Mouse (Mus musculus): Measurements from ENCODE around the gene Tarbp1. TPM values are rescaled to one million over a fixed set of nuclear protein-coding genes. Genes with fewer than 3 reads are reported as not detected.

The Tarbp1 gene
- polyA plus RNA-seq, 1 experiment, result 10.4 TPM

DNA sequence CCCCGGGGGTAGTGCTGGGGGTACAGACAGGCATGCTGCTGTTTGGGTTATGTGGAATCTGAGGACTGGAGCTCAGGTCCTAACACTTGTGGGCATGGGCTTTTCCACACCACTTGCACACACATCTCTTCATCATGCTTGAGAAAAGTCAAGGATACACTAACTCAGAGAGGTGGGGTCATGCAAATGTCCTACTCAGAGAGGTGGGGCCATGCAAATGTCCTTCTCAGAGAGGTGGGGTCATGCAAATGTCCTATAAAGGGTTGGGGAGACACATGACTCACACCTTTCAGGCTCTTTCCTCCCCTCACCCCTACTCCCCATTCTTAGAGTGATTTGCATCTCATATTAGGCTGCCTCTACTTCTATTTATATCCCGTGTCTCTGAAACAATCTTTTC is 27.9 kb upstream of the Tarbp1 start:
- no peak overlapping the region for H3K27ac ChIP-seq (ENCODE audit: control insufficient read depth, insufficient read depth, low read length)
- no peak for DNase-seq
- no peaks in the 10 kb centered on the region for H3K27me3 ChIP-seq (ENCODE audit: control insufficient read depth, insufficient read depth, low read length)
- 63% methylated on average over 2 of the region's 2 CpGs for WGBS
- H3K4me1 ChIP-seq (replicated peaks; ENCODE audit: control insufficient read depth, insufficient read depth, low read length), result peaks cover 16% of the 10 kb centered on the region
- TF ChIP-seq CTCF (IDR thresholded peaks at IDR 0.05; ENCODE audit: borderline replicate concordance, control insufficient read depth, extremely low read depth, insufficient read depth, low read length, poor library complexity), result no peak
- TF ChIP-seq POLR2A (IDR thresholded peaks at IDR 0.05; ENCODE audit: control insufficient read depth, extremely low read depth, insufficient read depth, low read length, poor library complexity), result no peak
- no peaks in the 10 kb centered on the region for H3K36me3 ChIP-seq (ENCODE audit: control insufficient read depth, insufficient read depth, low read length)
- H3K4me3 ChIP-seq (ENCODE audit: control insufficient read depth, insufficient read depth, low read length), result no peak overlapping the region

DNA sequence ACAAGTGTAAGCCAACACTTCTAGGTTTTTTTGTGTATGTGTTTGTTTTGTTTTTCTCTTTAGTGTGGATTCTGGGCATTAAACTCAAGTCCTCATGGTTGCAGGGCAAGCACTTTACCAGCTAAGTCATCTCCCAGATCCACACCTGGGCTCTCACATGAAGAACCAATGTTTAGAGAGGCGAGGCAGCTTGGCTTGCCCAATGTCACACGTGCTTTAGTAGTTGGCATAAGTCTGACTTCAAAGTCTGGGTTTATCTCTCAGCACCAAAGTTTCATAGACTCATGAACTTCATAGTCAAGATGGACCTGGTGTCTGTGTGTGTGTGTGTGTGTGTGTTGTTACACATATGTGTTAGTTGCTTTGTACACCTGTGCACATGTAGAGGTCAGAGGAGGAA is 24.5 kb upstream of the Tarbp1 start:
- no peak for DNase-seq
- TF ChIP-seq POLR2A (IDR thresholded peaks at IDR 0.05; ENCODE audit: control insufficient read depth, extremely low read depth, insufficient read depth, low read length, poor library complexity), result no peak
- TF ChIP-seq CTCF (IDR thresholded peaks at IDR 0.05; ENCODE audit: borderline replicate concordance, control insufficient read depth, extremely low read depth, insufficient read depth, low read length, poor library complexity), result no peak
- WGBS, result 88% methylated on average over 2 of the region's 2 CpGs
- H3K36me3 ChIP-seq (ENCODE audit: control insufficient read depth, insufficient read depth, low read length), result no peaks in the 10 kb centered on the region
- peaks cover 9% of the 10 kb centered on the region for H3K4me1 ChIP-seq (replicated peaks; ENCODE audit: control insufficient read depth, insufficient read depth, low read length)
- H3K4me3 ChIP-seq (ENCODE audit: control insufficient read depth, insufficient read depth, low read length), result no peak overlapping the region
- H3K27me3 ChIP-seq (ENCODE audit: control insufficient read depth, insufficient read depth, low read length), result no peaks in the 10 kb centered on the region
- H3K27ac ChIP-seq (ENCODE audit: control insufficient read depth, insufficient read depth, low read length), result no peak overlapping the region

DNA sequence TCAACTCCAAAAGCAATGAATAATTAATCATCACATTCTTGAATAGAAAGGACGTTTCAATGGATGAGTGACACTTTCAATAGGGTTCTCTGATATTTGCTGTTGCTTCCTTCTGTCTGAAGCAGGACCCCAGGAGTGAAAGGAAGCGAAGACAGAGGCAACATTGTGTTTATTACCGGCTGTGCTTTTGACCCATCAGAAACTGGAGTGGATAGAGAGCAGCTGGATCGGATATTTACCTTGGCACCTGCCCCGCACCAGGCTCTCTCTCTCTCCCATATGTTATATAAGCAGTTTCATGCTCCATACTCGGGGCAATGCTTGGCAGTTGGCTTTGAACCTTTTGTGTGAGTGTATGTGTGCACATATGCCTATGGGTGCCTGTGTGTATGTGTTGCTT is 23.6 kb upstream of the Tarbp1 start:
- Histone ChIP-seq H3K36me3 (ENCODE audit: control insufficient read depth, insufficient read depth, low read length) (no peaks in the 10 kb centered on the region), H3K4me3 (ENCODE audit: control insufficient read depth, insufficient read depth, low read length) (no peak overlapping the region), H3K4me1 (replicated peaks; ENCODE audit: control insufficient read depth, insufficient read depth, low read length) (peaks cover 6% of the 10 kb centered on the region), H3K27ac (ENCODE audit: control insufficient read depth, insufficient read depth, low read length) (no peak overlapping the region), H3K27me3 (ENCODE audit: control insufficient read depth, insufficient read depth, low read length) (no peaks in the 10 kb centered on the region)
- TF ChIP-seq CTCF (IDR thresholded peaks at IDR 0.05; ENCODE audit: borderline replicate concordance, control insufficient read depth, extremely low read depth, insufficient read depth, low read length, poor library complexity) (no peak), POLR2A (IDR thresholded peaks at IDR 0.05; ENCODE audit: control insufficient read depth, extremely low read depth, insufficient read depth, low read length, poor library complexity) (no peak)
- DNase-seq, result no peak
- WGBS, result 94% methylated on average over 6 of the region's 6 CpGs

DNA sequence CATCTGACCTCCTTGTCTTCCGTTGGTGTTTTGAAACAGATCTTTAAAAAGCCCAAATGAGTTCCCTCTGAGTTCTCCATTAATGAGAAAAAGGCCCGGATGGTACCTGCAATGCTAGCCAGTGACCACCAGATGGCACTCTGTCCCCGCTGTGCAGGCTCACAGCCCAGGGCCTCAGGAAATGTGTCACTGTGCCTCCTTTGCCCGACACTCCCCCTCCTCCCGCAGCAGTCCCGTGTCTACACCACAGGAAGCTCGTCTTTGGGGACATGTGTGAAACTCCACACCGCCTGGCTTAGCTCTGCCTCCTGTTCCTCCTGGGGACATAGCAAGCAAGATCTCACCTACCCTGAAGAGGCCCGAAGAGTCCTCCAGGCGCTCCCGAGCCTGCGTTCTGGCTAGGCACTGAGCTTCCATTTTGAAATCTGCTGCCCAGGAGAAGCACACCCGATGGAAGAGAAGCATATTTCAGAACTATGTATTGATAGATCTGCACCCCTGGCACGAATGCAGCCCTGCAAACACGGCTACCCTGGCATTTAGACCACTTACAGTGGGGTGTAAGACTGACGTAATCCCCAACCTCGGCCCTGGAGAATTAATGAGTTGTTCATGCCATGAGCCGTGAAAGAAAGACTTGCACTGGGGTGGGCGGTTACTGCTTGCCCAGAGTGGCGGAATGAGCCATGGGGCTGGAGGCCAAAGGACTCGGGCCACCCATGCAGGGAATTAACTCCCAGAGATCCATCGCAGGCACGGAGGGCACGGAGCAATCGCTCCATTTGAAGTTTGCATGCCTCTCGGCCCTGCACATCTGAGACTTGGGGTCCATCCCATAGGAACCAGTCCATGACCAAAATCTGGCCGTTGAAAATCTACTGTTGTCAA is 22.9 kb upstream of the Tarbp1 start:
- no peak overlapping the region for H3K27ac ChIP-seq (ENCODE audit: control insufficient read depth, insufficient read depth, low read length)
- 44% methylated on average over 27 of the region's 27 CpGs for WGBS
- TF ChIP-seq CTCF (IDR thresholded peaks at IDR 0.05; ENCODE audit: borderline replicate concordance, control insufficient read depth, extremely low read depth, insufficient read depth, low read length, poor library complexity), result peak; percentile 93
- no peak for TF ChIP-seq POLR2A (IDR thresholded peaks at IDR 0.05; ENCODE audit: control insufficient read depth, extremely low read depth, insufficient read depth, low read length, poor library complexity)
- H3K36me3 ChIP-seq (ENCODE audit: control insufficient read depth, insufficient read depth, low read length), result no peaks in the 10 kb centered on the region
- H3K4me1 ChIP-seq (replicated peaks; ENCODE audit: control insufficient read depth, insufficient read depth, low read length), result peaks cover 6% of the 10 kb centered on the region
- peak; percentile 89 for DNase-seq
- H3K27me3 ChIP-seq (ENCODE audit: control insufficient read depth, insufficient read depth, low read length), result no peaks in the 10 kb centered on the region
- H3K4me3 ChIP-seq (ENCODE audit: control insufficient read depth, insufficient read depth, low read length), result peak overlapping the region; percentile 25

DNA sequence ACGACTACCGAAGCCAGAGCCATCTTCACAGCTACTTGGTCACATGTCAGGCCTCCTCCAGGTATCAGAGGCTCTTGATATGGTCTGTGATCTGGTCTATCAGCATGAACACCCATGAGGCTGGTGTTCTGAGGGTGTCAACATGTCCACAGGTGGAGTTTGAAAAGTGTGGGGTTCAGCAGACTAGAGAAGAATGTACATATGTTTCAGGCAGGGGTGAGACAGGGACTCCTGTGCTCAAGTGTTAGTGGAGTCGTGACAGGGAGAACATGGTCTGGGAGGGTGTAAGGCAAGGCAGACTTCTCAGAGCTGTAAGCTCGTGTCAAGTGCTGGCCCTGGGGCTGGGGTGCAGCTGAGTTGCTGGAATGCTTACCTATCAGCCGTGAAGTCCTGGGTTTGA is 22.1 kb upstream of the Tarbp1 start:
- 90% methylated on average over 5 of the region's 5 CpGs for WGBS
- TF ChIP-seq CTCF (IDR thresholded peaks at IDR 0.05; ENCODE audit: borderline replicate concordance, control insufficient read depth, extremely low read depth, insufficient read depth, low read length, poor library complexity), result no peak
- H3K27ac ChIP-seq (ENCODE audit: control insufficient read depth, insufficient read depth, low read length), result no peak overlapping the region

DNA sequence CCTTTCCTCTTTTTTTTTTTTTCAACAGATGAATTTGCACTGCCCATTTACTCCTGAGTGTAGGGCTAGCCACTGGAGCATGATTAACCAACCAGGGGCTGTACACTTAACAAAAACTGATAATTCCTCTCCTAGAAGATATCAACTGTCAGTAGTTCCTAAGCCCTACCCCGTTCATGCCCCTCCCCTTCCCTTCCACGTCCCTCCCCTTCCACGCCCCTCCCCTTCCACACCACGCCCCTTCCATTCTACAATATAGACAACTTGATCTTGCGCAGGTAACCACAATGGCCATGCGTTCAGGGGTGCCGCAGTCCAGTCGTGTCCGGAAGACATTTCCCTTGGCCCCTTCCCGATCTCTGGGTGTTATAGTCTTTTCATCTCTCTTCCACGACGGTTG is 20.6 kb upstream of the Tarbp1 start:
- Histone ChIP-seq H3K27ac (ENCODE audit: control insufficient read depth, insufficient read depth, low read length) (no peak overlapping the region), H3K4me3 (ENCODE audit: control insufficient read depth, insufficient read depth, low read length) (no peak overlapping the region), H3K4me1 (replicated peaks; ENCODE audit: control insufficient read depth, insufficient read depth, low read length) (peaks cover 6% of the 10 kb centered on the region), H3K36me3 (ENCODE audit: control insufficient read depth, insufficient read depth, low read length) (no peaks in the 10 kb centered on the region), H3K27me3 (ENCODE audit: control insufficient read depth, insufficient read depth, low read length) (no peaks in the 10 kb centered on the region)
- no peak for TF ChIP-seq CTCF (IDR thresholded peaks at IDR 0.05; ENCODE audit: borderline replicate concordance, control insufficient read depth, extremely low read depth, insufficient read depth, low read length, poor library complexity)
- TF ChIP-seq POLR2A (IDR thresholded peaks at IDR 0.05; ENCODE audit: control insufficient read depth, extremely low read depth, insufficient read depth, low read length, poor library complexity), result no peak
- WGBS, result 86% methylated on average over 12 of the region's 12 CpGs
- no peak for DNase-seq

More for the DNA sequence above, 22.1 kb upstream of the Tarbp1 start:
- H3K4me1 ChIP-seq (replicated peaks; ENCODE audit: control insufficient read depth, insufficient read depth, low read length), result peaks cover 6% of the 10 kb centered on the region
- H3K4me3 ChIP-seq (ENCODE audit: control insufficient read depth, insufficient read depth, low read length), result no peak overlapping the region
- H3K27me3 ChIP-seq (ENCODE audit: control insufficient read depth, insufficient read depth, low read length), result no peaks in the 10 kb centered on the region
- no peak for DNase-seq
- H3K36me3 ChIP-seq (ENCODE audit: control insufficient read depth, insufficient read depth, low read length), result no peaks in the 10 kb centered on the region
